13 mouse cellular contexts compared by ENCODE assay signal in genomic region chr10:111441034-111441440, GRCm38 (mm10). TPM values are rescaled to one million over a fixed set of nuclear protein-coding genes. Genes with fewer than 3 reads are reported as not detected.
DNase-seq lines count a peak whose midpoint lies in the region; ATAC-seq lines count a peak whose summit lies in the region.
"Had no signal": no experiment of that assay in that cellular context is flagged by ENCODE, and none has a peak within 500 bp of the region (broad histone marks: within the 10 kb centered on the region; RNA-seq: fewer than 3 reads in every experiment).

No protein-coding gene starts in this region.

- H3K4me3 ChIP-seq in heart, embryonic 16.5 days (ENCODE audit: low read length), result no peak overlapping the region
- H3K4me3 ChIP-seq: forebrain, embryonic 12.5 days; stomach, embryonic 15.5 days had no signal

- no peaks in the 10 kb centered on the region for H3K27me3 ChIP-seq in heart, embryonic 16.5 days (ENCODE audit: control insufficient read depth, insufficient read depth, low read length)
- H3K27me3 ChIP-seq: forebrain, embryonic 12.5 days; stomach, embryonic 15.5 days had no signal

- no peaks in the 10 kb centered on the region for H3K9me3 ChIP-seq in heart, embryonic 16.5 days (replicated peaks; ENCODE audit: control insufficient read depth, low read length)
- H3K9me3 ChIP-seq: forebrain, embryonic 12.5 days; stomach, embryonic 15.5 days had no signal

- no peak for DNase-seq in heart, postnatal 4 days
- DNase-seq in Muller cell, postnatal 12 days (ENCODE audit: inconsistent ontology term), result peak; percentile 27
- no peak for DNase-seq in cerebellum, adult 9-10 months
- no peak for DNase-seq in cerebellum, postnatal 4 days (ENCODE audit: low spot score in 2 of 2)
- DNase-seq: adrenal gland, adult 2 months; embryo, embryonic 11 days; lung, postnatal 36 days had no signal

- no peak overlapping the region for H3K9ac ChIP-seq in heart, embryonic 16.5 days (ENCODE audit: low read length)
- H3K9ac ChIP-seq: forebrain, embryonic 12.5 days; stomach, embryonic 15.5 days had no signal

- H3K36me3 ChIP-seq in heart, embryonic 16.5 days (ENCODE audit: control insufficient read depth, insufficient read depth), result no peaks in the 10 kb centered on the region
- H3K36me3 ChIP-seq: forebrain, embryonic 12.5 days; stomach, embryonic 15.5 days had no signal

- 0 out of 2 replicates have a peak, but pooled peaks have one; percentile 37 for ATAC-seq in heart, embryonic 16.5 days (replicated peaks; ENCODE audit: extremely low read depth, insufficient read depth, low FRiP score)
- peak; percentile 71 for ATAC-seq in granulocyte monocyte progenitor cell, adult 5-6 weeks (replicated peaks; ENCODE audit: poor library complexity, severe bottlenecking)
- peak; percentile 80 for ATAC-seq in neutrophil, adult 5-6 weeks (ENCODE audit: extremely low read depth, insufficient number of reproducible peaks, low FRiP score, poor library complexity, severe bottlenecking)
- ATAC-seq: intestine, postnatal 0 days had no signal

- WGBS in heart, embryonic 16.5 days, result 34% methylated on average over 3 of the region's 3 CpGs

- H3K27ac ChIP-seq in heart, embryonic 16.5 days (ENCODE audit: low read length), result no peak overlapping the region
- H3K27ac ChIP-seq: forebrain, embryonic 12.5 days; stomach, embryonic 15.5 days had no signal

- peaks cover 5% of the 10 kb centered on the region; the same call in 1 of the 2 replicates for H3K4me1 ChIP-seq in heart, embryonic 16.5 days (ENCODE audit: control insufficient read depth, insufficient read depth, low read length)
- H3K4me1 ChIP-seq: forebrain, embryonic 12.5 days; stomach, embryonic 15.5 days had no signal

- H3K4me2 ChIP-seq in heart, embryonic 16.5 days (ENCODE audit: low read depth, low read length), result no peak overlapping the region
- H3K4me2 ChIP-seq: forebrain, embryonic 12.5 days; stomach, embryonic 15.5 days had no signal

RNA-seq across cellular contexts. Expression of gene Nap1l1, which starts 32.0 kb away (rescaled TPM):
- polyA plus RNA-seq in heart, embryonic 16.5 days (2015; fragmentation: Nextera tagmentation; extraction: Ambion mirVana), result 104 and 115 TPM in 2 replicates
- 100 to 1,000 TPM; 119 to 120 TPM for total RNA-seq in heart, postnatal 4 days (2021)
- 583 and 666 TPM in 2 replicates for total RNA-seq in granulocyte monocyte progenitor cell, adult 5-6 weeks (2014; fragmentation: Nextera tagmentation)
- 670 and 682 TPM in 2 replicates for total RNA-seq in granulocyte monocyte progenitor cell, adult 5-6 weeks (2017)
- 347 and 391 TPM in 2 replicates for total RNA-seq in neutrophil, adult 5-6 weeks (2017)
